Mouse (Mus musculus) kidney, postnatal 0 days (tissue): ENCODE data around the gene Actrt1. TPM values are rescaled to one million over a fixed set of nuclear protein-coding genes. Genes with fewer than 3 reads are reported as not detected.

Experiments used
- ATAC-seq: fragments of 200-750 bp; cut with Nextera tagmentation; replicated peaks from 2 replicates; pipeline ENCODE4 v1.8.0; 2017; ENCODE audit warnings: low read depth, moderate number of reproducible peaks, moderate TSS enrichment, moderate library complexity; ENCODE audit not compliant: low FRiP score
- DNase-seq: peaks from one replicate; pipeline ENCODE4 v3.0.0-alpha.2; 2016; ENCODE audit warnings: low spot score
- H3K27ac ChIP-seq: fragments of 300-500 bp; sonication (generic); 2 replicates; pipeline ENCODE4 v1.5.1; 2014; ENCODE audit warnings: mild to moderate bottlenecking
- H3K27me3 ChIP-seq: fragments of 300-500 bp; sonication (generic); 2 replicates; pipeline ENCODE4 v1.6.1; 2014; ENCODE audit warnings: low read length, mixed read lengths; ENCODE audit not compliant: insufficient read depth
- H3K36me3 ChIP-seq: fragments of 300-500 bp; sonication (generic); 2 replicates; pipeline ENCODE4 v1.6.1; 2014; ENCODE audit warnings: low read length, mixed read lengths; ENCODE audit not compliant: insufficient read depth
- H3K4me1 ChIP-seq: fragments of 300-500 bp; sonication (generic); replicated peaks from 2 replicates; pipeline ENCODE4 v1.6.1; 2014; ENCODE audit warnings: antibody characterized with exemption, low read length, mixed read lengths; ENCODE audit not compliant: insufficient read depth
- H3K4me2 ChIP-seq: fragments of 300-500 bp; sonication (generic); 2 replicates; pipeline ENCODE4 v1.6.1; 2014; ENCODE audit warnings: mild to moderate bottlenecking, low read length, moderate library complexity, mixed read lengths
- H3K4me3 ChIP-seq: fragments of 300-500 bp; sonication (generic); replicated peaks from 2 replicates; pipeline ENCODE4 v1.5.1; 2014; ENCODE audit warnings: low read depth, low read length
- H3K9ac ChIP-seq: fragments of 300-500 bp; sonication (generic); 2 replicates; pipeline ENCODE4 v1.6.1; 2014; ENCODE audit warnings: low read depth, low read length
- H3K9me3 ChIP-seq: fragments of 300-500 bp; sonication (generic); replicated peaks from 2 replicates; pipeline ENCODE4 v1.6.1; 2016; ENCODE audit warnings: low read length, inconsistent platforms, mixed read lengths
- CTCF ChIP-seq: IDR thresholded peaks from 2 replicates; pipeline ENCODE4 v1.5.1; 2016; ENCODE audit warnings: antibody characterized with exemption, low read depth, mild to moderate bottlenecking, moderate library complexity
- WGBS: fragments of 180-500 bp; shearing (Covaris S2); extraction: QIAGEN DNeasy Blood & Tissue Kit; methylation state at CpG from one replicate; pipeline ENCODE4 v1.1.7; 2014; 5-methylcytosine and 5-hydroxymethylcytosine counted together
- polyA plus RNA-seq: library from polyadenylated mRNA; unstranded; fragments of >200 nt; fragmentation: Nextera tagmentation; extraction: Ambion mirVana; gene quantifications from 2 replicates; pipeline ENCODE4 v1.2.1, GENCODE M21; 2015

Gene Actrt1
- not detected in 2 replicates for polyA plus RNA-seq

- Histone ChIP-seq H3K36me3 (no peaks in the 10 kb centered on the region), H3K27me3 (no peaks in the 10 kb centered on the region), H3K4me1 (no peaks in the 10 kb centered on the region), H3K27ac (no peak within 1 kb of the TSS), H3K4me3 (no peak within 1 kb of the TSS), H3K9ac (no peak within 1 kb of the TSS), H3K9me3 (no peaks in the 10 kb centered on the region), H3K4me2 (no peak within 1 kb of the TSS)
- ATAC-seq (no peak), DNase-seq (no peak)
- no peak for TF ChIP-seq CTCF
Measured at GRCm38 (mm10) chrX:46328707-46329106, at the start of gene Actrt1. Actrt1 (plus strand) TSS chrX:46329007.

GRCm38 (mm10) chrX:46331463-46332115, 2.8 kb downstream of the Actrt1 start:
- no peaks in the 10 kb centered on the region for H3K9me3 ChIP-seq
- TF ChIP-seq CTCF = no peak
- H3K4me3 ChIP-seq = no peak overlapping the region
- ATAC-seq (no peak), DNase-seq (no peak)
- H3K36me3 ChIP-seq = no peaks in the 10 kb centered on the region
- 62% methylated on average over 1 of the region's 1 CpGs for WGBS
- H3K4me2 ChIP-seq = no peak overlapping the region
- H3K27me3 ChIP-seq = no peaks in the 10 kb centered on the region
- no peaks in the 10 kb centered on the region for H3K4me1 ChIP-seq
- no peak overlapping the region for H3K9ac ChIP-seq
- no peak overlapping the region for H3K27ac ChIP-seq
